Mouse (Mus musculus) embryonic facial prominence, embryonic 15.5 days (tissue): Measurements from ENCODE around the gene Mrgbp. TPM values are rescaled to one million over a fixed set of nuclear protein-coding genes. Genes with fewer than 3 reads are reported as not detected.

Experiments
- ATAC-seq: fragments of 200-750 bp; cut with Nextera tagmentation; 2 replicates; pipeline ENCODE4 v1.8.0; 2017; ENCODE audit warnings: low read depth, moderate TSS enrichment; ENCODE audit not compliant: insufficient number of reproducible peaks, low FRiP score, low TSS enrichment
- H3K27ac ChIP-seq: fragments of 300-500 bp; sonication (generic); replicated peaks from 2 replicates; pipeline ENCODE4 v1.5.1; 2015; ENCODE audit warnings: mild to moderate bottlenecking, inconsistent platforms
- H3K27me3 ChIP-seq: fragments of 300-500 bp; sonication (generic); 2 replicates; pipeline ENCODE4 v1.6.1; 2015; ENCODE audit warnings: inconsistent platforms
- H3K36me3 ChIP-seq: fragments of 300-500 bp; sonication (generic); 2 replicates; pipeline ENCODE4 v1.6.1; 2015; ENCODE audit warnings: mild to moderate bottlenecking, inconsistent platforms
- H3K4me1 ChIP-seq: fragments of 300-500 bp; sonication (generic); 2 replicates; pipeline ENCODE4 v1.6.1; 2015; ENCODE audit warnings: inconsistent platforms
- H3K4me2 ChIP-seq: fragments of 300-500 bp; sonication (generic); replicated peaks from 2 replicates; pipeline ENCODE4 v1.6.1; 2015; ENCODE audit warnings: mild to moderate bottlenecking, inconsistent platforms
- H3K4me3 ChIP-seq: fragments of 300-500 bp; sonication (generic); replicated peaks from 2 replicates; pipeline ENCODE4 v1.5.1; 2015; ENCODE audit warnings: mild to moderate bottlenecking, inconsistent platforms
- H3K9ac ChIP-seq: fragments of 300-500 bp; sonication (generic); 2 replicates; pipeline ENCODE4 v1.6.1; 2015; ENCODE audit warnings: inconsistent platforms
- H3K9me3 ChIP-seq: fragments of 300-500 bp; sonication (generic); replicated peaks from 2 replicates; pipeline ENCODE4 v1.6.1; 2016; ENCODE audit warnings: inconsistent platforms
- WGBS: fragments of 180-500 bp; shearing (Covaris S2); methylation state at CpG from one replicate; pipeline ENCODE4 v1.1.7; 2015; 5-methylcytosine and 5-hydroxymethylcytosine counted together
- polyA plus RNA-seq: library from polyadenylated mRNA; unstranded; fragments of >200 nt; fragmentation: Nextera tagmentation; extraction: Ambion mirVana; gene quantifications from 2 replicates; pipeline ENCODE4 v1.2.1, GENCODE M21; 2015

The Mrgbp gene
- 28.5 and 29.6 TPM in 2 replicates for polyA plus RNA-seq

DNA sequence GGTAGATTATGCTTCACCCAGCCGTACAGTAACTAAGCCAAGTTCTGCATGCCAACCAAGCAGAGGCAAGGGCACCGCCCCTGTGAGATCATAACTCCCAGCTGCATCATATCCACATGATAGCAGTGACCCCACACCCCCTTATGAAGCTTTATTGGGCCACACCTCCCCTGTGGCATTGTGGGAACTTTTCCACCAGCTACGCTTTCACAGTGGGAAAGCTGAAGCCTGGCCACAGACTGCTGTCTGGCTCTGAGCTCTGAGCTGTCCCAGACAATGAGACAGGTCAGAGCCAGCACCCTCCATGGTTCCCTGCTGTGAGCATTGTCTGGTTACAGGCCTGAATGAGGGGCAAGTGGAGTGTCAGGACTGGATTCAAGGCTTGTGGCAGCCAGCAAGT is at the start of gene Mrgbp:
Gene Mrgbp, plus strand, starts transcription at position 303 of the 400 bp plus-strand sequence.
- Histone ChIP-seq H3K4me3 (no peak within 1 kb of the TSS), H3K4me1 (peaks cover 22% of the 10 kb centered on the region), H3K9me3 (no peaks in the 10 kb centered on the region), H3K27ac (peak within 1 kb of the TSS; percentile 72), H3K9ac (no peak within 1 kb of the TSS), H3K27me3 (peaks cover 6% of the 10 kb centered on the region; the same call in 1 of the 2 replicates), H3K36me3 (peaks cover 15% of the 10 kb centered on the region), H3K4me2 (no peak within 1 kb of the TSS)
- no peak for ATAC-seq
- WGBS, result 62% methylated on average over 3 of the region's 3 CpGs

GRCm38 (mm10) chr2:180531671-180532385 is 49.3 kb upstream of the Mrgbp start:
- no peaks in the 10 kb centered on the region for H3K36me3 ChIP-seq
- no peak overlapping the region for H3K9ac ChIP-seq
- no peak for ATAC-seq
- 63% methylated on average over 7 of the region's 7 CpGs for WGBS
- no peak overlapping the region for H3K4me3 ChIP-seq
- no peaks in the 10 kb centered on the region for H3K9me3 ChIP-seq
- peaks cover 26% of the 10 kb centered on the region for H3K4me1 ChIP-seq
- no peak overlapping the region for H3K27ac ChIP-seq
- H3K27me3 ChIP-seq, result peaks cover 24% of the 10 kb centered on the region
- H3K4me2 ChIP-seq, result no peak overlapping the region

DNA sequence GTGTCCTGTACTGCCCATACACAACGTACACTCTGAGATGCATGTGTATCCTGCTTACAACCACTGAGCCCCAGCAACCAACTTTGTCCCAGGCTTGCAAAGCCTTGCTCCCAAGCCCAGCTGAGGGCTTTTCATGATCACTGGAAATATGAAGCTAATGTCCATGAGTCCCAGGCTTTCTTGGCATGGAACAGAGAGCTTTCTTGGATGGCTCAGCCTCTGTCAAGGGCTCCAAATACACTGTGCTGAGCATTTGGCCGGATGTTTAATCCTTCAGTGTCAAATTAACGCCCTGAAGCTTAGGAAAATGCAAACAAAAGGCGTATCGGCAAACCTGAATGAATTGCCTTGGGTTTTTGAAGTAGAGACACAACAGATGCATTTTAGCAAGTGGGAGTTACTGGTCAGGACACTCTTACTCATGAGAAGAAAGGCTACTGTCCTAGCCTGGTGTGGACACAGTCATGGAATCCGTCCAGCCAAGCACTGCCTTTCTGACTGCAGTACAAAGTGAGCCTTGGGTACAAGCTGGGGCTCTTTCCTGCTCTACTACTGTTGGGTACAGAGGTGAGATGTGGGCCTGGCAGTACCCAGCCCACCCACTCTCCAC is 48.6 kb upstream of the Mrgbp start:
- Histone ChIP-seq H3K27me3 (peaks cover 22% of the 10 kb centered on the region), H3K4me1 (peaks cover 26% of the 10 kb centered on the region), H3K4me3 (no peak overlapping the region), H3K9ac (no peak overlapping the region), H3K27ac (no peak overlapping the region), H3K4me2 (no peak overlapping the region), H3K9me3 (no peaks in the 10 kb centered on the region), H3K36me3 (no peaks in the 10 kb centered on the region)
- WGBS, result 37% methylated on average over 6 of the region's 6 CpGs
- ATAC-seq, result 0 out of 2 replicates have a peak, but pooled peaks have one; percentile 20

- Histone ChIP-seq H3K27ac (no peak overlapping the region), H3K4me3 (no peak overlapping the region), H3K9me3 (no peaks in the 10 kb centered on the region), H3K4me1 (peaks cover 26% of the 10 kb centered on the region), H3K27me3 (peaks cover 16% of the 10 kb centered on the region), H3K36me3 (no peaks in the 10 kb centered on the region), H3K4me2 (no peak overlapping the region), H3K9ac (no peak overlapping the region)
- WGBS, result 59% methylated on average over 4 of the region's 4 CpGs
- 0 out of 2 replicates have a peak, but pooled peaks have one; percentile 5 for ATAC-seq
These were observed 47.9 kb upstream of the Mrgbp start for GRCm38 (mm10) chr2:180533237-180533636.

DNA sequence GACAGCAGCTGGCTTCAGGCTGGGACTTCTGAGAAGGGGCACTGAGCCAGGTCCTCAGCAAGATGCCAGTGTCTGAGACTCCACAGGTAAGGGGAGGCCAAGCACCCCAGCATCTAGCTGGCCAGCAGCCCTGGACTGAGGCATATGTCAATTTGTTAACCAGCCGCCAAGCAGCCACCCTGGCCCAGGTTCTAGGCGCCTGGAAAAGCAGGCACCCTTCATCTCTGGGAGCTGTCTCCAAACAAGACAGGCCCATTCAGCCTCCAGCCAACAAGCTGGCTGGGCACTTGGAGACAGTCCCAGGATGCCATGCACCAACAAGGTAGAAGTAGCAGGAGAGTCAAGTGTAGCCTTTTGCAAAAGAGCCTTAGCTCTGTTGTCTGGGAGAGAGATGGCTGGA is 37.4 kb upstream of the Mrgbp start:
- no peak for ATAC-seq
- H3K4me2 ChIP-seq, result no peak overlapping the region
- H3K4me3 ChIP-seq, result no peak overlapping the region
- H3K27me3 ChIP-seq, result no peaks in the 10 kb centered on the region
- peaks cover 6% of the 10 kb centered on the region; the same call in 1 of the 2 replicates for H3K4me1 ChIP-seq
- no peaks in the 10 kb centered on the region for H3K9me3 ChIP-seq
- H3K9ac ChIP-seq, result no peak overlapping the region
- H3K36me3 ChIP-seq, result no peaks in the 10 kb centered on the region
- H3K27ac ChIP-seq, result no peak overlapping the region
- 88% methylated on average over 2 of the region's 2 CpGs for WGBS

- no peak overlapping the region for H3K4me2 ChIP-seq
- no peak overlapping the region for H3K27ac ChIP-seq
- H3K4me1 ChIP-seq, result peaks cover 6% of the 10 kb centered on the region; the same call in 1 of the 2 replicates
- no peak overlapping the region for H3K4me3 ChIP-seq
- H3K9ac ChIP-seq, result no peak overlapping the region
- 74% methylated on average over 18 of the region's 18 CpGs for WGBS
- H3K9me3 ChIP-seq, result no peaks in the 10 kb centered on the region
- H3K36me3 ChIP-seq, result no peaks in the 10 kb centered on the region
- H3K27me3 ChIP-seq, result no peaks in the 10 kb centered on the region
- no peak for ATAC-seq
These were observed 36.1 kb upstream of the Mrgbp start for GRCm38 (mm10) chr2:180545046-180545445.

GRCm38 (mm10) chr2:180547384-180548106 is 33.6 kb upstream of the Mrgbp start:
- no peaks in the 10 kb centered on the region for H3K9me3 ChIP-seq
- H3K4me2 ChIP-seq, result no peak overlapping the region
- 18% methylated on average over 8 of the region's 8 CpGs for WGBS
- no peak overlapping the region for H3K27ac ChIP-seq
- H3K4me3 ChIP-seq, result no peak overlapping the region
- ATAC-seq, result 0 out of 2 replicates have a peak, but pooled peaks have one; percentile 30
- H3K9ac ChIP-seq, result no peak overlapping the region
- no peaks in the 10 kb centered on the region for H3K27me3 ChIP-seq
- no peaks in the 10 kb centered on the region for H3K36me3 ChIP-seq
- H3K4me1 ChIP-seq, result peaks cover 6% of the 10 kb centered on the region; the same call in 1 of the 2 replicates

DNA sequence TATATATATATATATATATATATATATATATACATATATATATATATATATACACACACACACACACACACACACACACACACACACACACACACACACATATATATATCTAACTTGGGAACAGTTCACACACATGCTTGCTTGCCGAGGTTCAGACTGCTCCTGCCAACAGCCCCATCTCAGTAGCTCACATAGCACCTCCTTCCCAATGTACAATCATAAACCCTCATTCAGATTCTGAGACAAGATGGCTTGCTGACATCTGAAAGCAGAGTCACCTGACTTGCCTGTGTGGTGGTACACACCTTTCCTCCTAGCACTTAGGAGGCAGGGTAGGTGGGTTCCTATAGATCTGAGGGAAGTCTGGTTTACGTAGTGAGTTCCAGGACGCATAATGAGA is 28.8 kb upstream of the Mrgbp start:
- H3K4me3 ChIP-seq, result no peak overlapping the region
- H3K27ac ChIP-seq, result no peak overlapping the region
- no peaks in the 10 kb centered on the region for H3K36me3 ChIP-seq
- H3K4me1 ChIP-seq, result peaks cover 3% of the 10 kb centered on the region; the same call in 1 of the 2 replicates
- no peaks in the 10 kb centered on the region for H3K27me3 ChIP-seq
- H3K9ac ChIP-seq, result no peak overlapping the region
- no peak overlapping the region for H3K4me2 ChIP-seq
- WGBS, result 65% methylated on average over 3 of the region's 3 CpGs
- no peak for ATAC-seq
- H3K9me3 ChIP-seq, result no peaks in the 10 kb centered on the region

- 52% methylated on average over 3 of the region's 3 CpGs for WGBS
These were observed 25.9 kb upstream of the Mrgbp start for GRCm38 (mm10) chr2:180555219-180555618.

GRCm38 (mm10) chr2:180556470-180556869 is 24.6 kb upstream of the Mrgbp start:
- no peak overlapping the region for H3K4me2 ChIP-seq
- no peaks in the 10 kb centered on the region for H3K27me3 ChIP-seq
- no peaks in the 10 kb centered on the region for H3K36me3 ChIP-seq
- no peak overlapping the region for H3K27ac ChIP-seq
- H3K4me1 ChIP-seq, result no peaks in the 10 kb centered on the region
- H3K9ac ChIP-seq, result no peak overlapping the region
- H3K4me3 ChIP-seq, result no peak overlapping the region
- H3K9me3 ChIP-seq, result no peaks in the 10 kb centered on the region
- 57% methylated on average over 3 of the region's 3 CpGs for WGBS
- ATAC-seq, result no peak

More at GRCm38 (mm10) chr2:180555219-180555618, 25.9 kb upstream of the Mrgbp start:
- H3K4me1 ChIP-seq, result no peaks in the 10 kb centered on the region
- H3K9ac ChIP-seq, result no peak overlapping the region
- H3K4me3 ChIP-seq, result no peak overlapping the region
- ATAC-seq, result no peak
- no peaks in the 10 kb centered on the region for H3K36me3 ChIP-seq
- H3K9me3 ChIP-seq, result no peaks in the 10 kb centered on the region
- H3K4me2 ChIP-seq, result no peak overlapping the region
- no peak overlapping the region for H3K27ac ChIP-seq
- H3K27me3 ChIP-seq, result no peaks in the 10 kb centered on the region

GRCm38 (mm10) chr2:180560245-180560644 is 20.9 kb upstream of the Mrgbp start:
- H3K36me3 ChIP-seq, result no peaks in the 10 kb centered on the region
- no peaks in the 10 kb centered on the region for H3K4me1 ChIP-seq
- WGBS, result 54% methylated on average over 5 of the region's 5 CpGs

More at GRCm38 (mm10) chr2:180560245-180560644, 20.9 kb upstream of the Mrgbp start:
- no peaks in the 10 kb centered on the region for H3K9me3 ChIP-seq
- H3K27ac ChIP-seq, result no peak overlapping the region
- no peak overlapping the region for H3K4me3 ChIP-seq
- no peak overlapping the region for H3K4me2 ChIP-seq
- no peaks in the 10 kb centered on the region for H3K27me3 ChIP-seq
- H3K9ac ChIP-seq, result no peak overlapping the region
- ATAC-seq, result no peak
